Mouse (Mus musculus): ENCODE data around the gene Scgb2b17.
"Not testable (repeated sequence)": the region's sequence is repeated elsewhere in the genome, so short reads cannot be mapped to it uniquely, and the experiment has no call there.

Gene Scgb2b17

DNA sequence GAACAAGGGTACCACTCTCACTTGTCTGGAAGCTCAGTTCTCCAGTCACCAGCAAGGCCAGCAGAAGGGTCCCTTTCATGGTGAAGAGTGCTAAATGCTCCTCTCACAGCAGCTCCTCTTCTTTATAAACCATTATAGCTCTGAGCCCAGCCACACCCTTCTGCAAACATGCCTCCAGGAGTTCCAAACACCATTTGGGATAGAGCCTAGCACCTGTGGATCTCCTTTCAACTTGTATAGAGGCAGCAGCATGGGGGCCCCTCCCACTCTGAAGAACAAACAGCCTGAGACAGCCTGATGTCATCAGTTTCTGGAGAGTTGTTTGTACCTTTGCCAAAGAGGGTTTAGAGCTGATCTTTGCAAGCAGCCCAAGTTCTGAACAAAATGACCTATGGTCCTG is at the start of gene Scgb2b17:
Scgb2b17 (minus strand) TSS at position 101 of the 400 bp plus-strand sequence.
- DNase-seq (ENCODE audit: low spot score in 2 of 2) = not testable (repeated sequence)

GRCm38 (mm10) chr7:33063149-33063548 is 6.8 kb upstream of the Scgb2b17 start, which contains the start of gene Scgb1b17:
TSS of gene Scgb1b17 (plus strand) at chr7:33063449.
- not testable (repeated sequence) for DNase-seq (ENCODE audit: low spot score in 2 of 2)
